Mouse (Mus musculus) brain, embryonic 14.5 days (tissue): Measurements from ENCODE around the gene Ubxn10. TPM values are rescaled to one million over a fixed set of nuclear protein-coding genes. Genes with fewer than 3 reads are reported as not detected.

Experiments used
- DNase-seq: peaks from one replicate; pipeline ENCODE4 v3.0.0-alpha.2; 2011; ENCODE audit warnings: low read depth
- CTCF ChIP-seq: fragments of 200-500 bp; IDR thresholded peaks from 2 replicates; pipeline ENCODE4 v1.5.1; 2012; ENCODE audit warnings: inconsistent platforms, mild to moderate bottlenecking, moderate library complexity, borderline replicate concordance; ENCODE audit not compliant: insufficient read depth, insufficient read length; ENCODE audit errors: extremely low read depth
- POLR2A ChIP-seq: fragments of 200-500 bp; IDR thresholded peaks from 2 replicates; pipeline ENCODE4 v1.6.1; 2012; ENCODE audit warnings: mild to moderate bottlenecking, inconsistent platforms, borderline replicate concordance; ENCODE audit not compliant: poor library complexity, insufficient read depth, insufficient read length, severe bottlenecking; ENCODE audit errors: extremely low read depth
- polyA plus RNA-seq: library from polyadenylated mRNA; depleted of rRNA; stranded (reverse); fragments of >200 nt; gene quantifications from 2 replicates; pipeline ENCODE4 v1.2.3, GENCODE M21; 2012

Ubxn10 gene
- polyA plus RNA-seq, 1 experiment, result 5.3 TPM

GRCm38 (mm10) chr4:138725751-138726150, 11.2 kb downstream of the Ubxn10 start:
- no peak for TF ChIP-seq POLR2A
- no peak for TF ChIP-seq CTCF
- no peak for DNase-seq

GRCm38 (mm10) chr4:138725127-138725461, 11.9 kb downstream of the Ubxn10 start:
- peak; percentile 84 for DNase-seq
- no peak for TF ChIP-seq POLR2A
- no peak for TF ChIP-seq CTCF

GRCm38 (mm10) chr4:138724354-138725126, 12.4 kb downstream of the Ubxn10 start, which contains the start of gene Pla2g2c:
Gene Pla2g2c (plus strand): TSS chr4:138724792.
- TF ChIP-seq POLR2A (no peak), CTCF (no peak)
- no peak for DNase-seq

GRCm38 (mm10) chr4:138723493-138724281, 13.3 kb downstream of the Ubxn10 start:
- DNase-seq, result peak; percentile 43
- TF ChIP-seq POLR2A (no peak), CTCF (no peak)

- no peak for DNase-seq
- no peak for TF ChIP-seq CTCF
Measured at GRCm38 (mm10) chr4:138719264-138719596, 17.7 kb downstream of the Ubxn10 start.

- no peak for DNase-seq
- TF ChIP-seq CTCF (no peak), POLR2A (no peak)
Measured at GRCm38 (mm10) chr4:138718586-138719263, 18.2 kb downstream of the Ubxn10 start.

GRCm38 (mm10) chr4:138716697-138717096, 20.3 kb downstream of the Ubxn10 start:
- no peak for DNase-seq

GRCm38 (mm10) chr4:138714186-138714585, 22.8 kb downstream of the Ubxn10 start:
- DNase-seq, result no peak
- TF ChIP-seq POLR2A (no peak), CTCF (no peak)

More at GRCm38 (mm10) chr4:138716697-138717096, 20.3 kb downstream of the Ubxn10 start:
- TF ChIP-seq CTCF (no peak), POLR2A (no peak)

GRCm38 (mm10) chr4:138712621-138713020, 24.3 kb downstream of the Ubxn10 start:
- no peak for DNase-seq
- no peak for TF ChIP-seq CTCF
- TF ChIP-seq POLR2A, result no peak

- DNase-seq, result no peak
- TF ChIP-seq CTCF (no peak), POLR2A (no peak)
Measured at GRCm38 (mm10) chr4:138712096-138712495, 24.9 kb downstream of the Ubxn10 start.

- DNase-seq, result no peak
- TF ChIP-seq CTCF, result no peak
- no peak for TF ChIP-seq POLR2A
Measured at GRCm38 (mm10) chr4:138711051-138711820, 25.7 kb downstream of the Ubxn10 start.
